ENCODE assay signal across 8 mouse cellular contexts in the genomic region with DNA sequence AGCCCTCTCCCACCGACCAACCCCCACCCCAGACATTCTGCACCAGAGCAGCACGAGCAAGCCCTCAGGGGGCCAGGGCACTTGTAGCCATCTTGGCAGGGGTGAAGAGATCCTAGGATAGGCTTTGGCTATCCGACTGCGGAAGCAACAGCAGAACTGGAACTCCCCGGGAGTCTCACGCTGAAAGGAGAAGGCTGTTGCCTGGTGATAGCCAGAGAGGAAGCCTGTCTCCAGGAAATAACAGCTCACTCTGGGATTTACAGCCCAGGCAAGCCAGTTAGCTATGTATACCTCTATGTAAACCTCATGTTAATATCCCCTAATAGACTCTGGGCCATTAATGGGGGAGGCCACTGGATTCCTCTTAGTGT. TPM values are rescaled to one million over a fixed set of nuclear protein-coding genes. Genes with fewer than 3 reads are reported as not detected.
DNase-seq lines count a peak whose midpoint lies in the region; ATAC-seq and TF ChIP-seq lines count a peak whose summit lies in the region.

No protein-coding gene starts in this region.

- H3K27me3 ChIP-seq in embryonic facial prominence, embryonic 10.5 days (replicated peaks; ENCODE audit: low read depth, poor library complexity, severe bottlenecking), result no peaks in the 10 kb centered on the region
- H3K27me3 ChIP-seq in liver, postnatal 0 days (ENCODE audit: insufficient read depth, low read length), result no peaks in the 10 kb centered on the region

- H3K36me3 ChIP-seq in embryonic facial prominence, embryonic 10.5 days (replicated peaks), result peaks cover 10% of the 10 kb centered on the region
- H3K36me3 ChIP-seq in liver, postnatal 0 days (replicated peaks; ENCODE audit: insufficient read depth, low read length), result peaks cover 25% of the 10 kb centered on the region

- H3K4me2 ChIP-seq in liver, postnatal 0 days (ENCODE audit: low read depth, low read length), result peak overlapping the region; percentile 58

- no peak for TF ChIP-seq EP300 in liver, postnatal 0 days (IDR thresholded peaks at IDR 0.05; ENCODE audit: low read depth)

- H3K27ac ChIP-seq in embryonic facial prominence, embryonic 10.5 days (replicated peaks), result peak overlapping the region; percentile 40
- H3K27ac ChIP-seq in liver, postnatal 0 days (ENCODE audit: low read depth), result peak overlapping the region; percentile 93

- H3K9me3 ChIP-seq in embryonic facial prominence, embryonic 10.5 days, result no peaks in the 10 kb centered on the region
- no peaks in the 10 kb centered on the region for H3K9me3 ChIP-seq in liver, postnatal 0 days (ENCODE audit: low read length)

- TF ChIP-seq CTCF in liver, postnatal 0 days (IDR thresholded peaks at IDR 0.05; ENCODE audit: low read depth), result no peak

- 51% methylated on average over 6 of the region's 6 CpGs for WGBS in embryonic facial prominence, embryonic 10.5 days
- WGBS in liver, postnatal 0 days (ENCODE audit: insufficient replicate concordance), result 10% methylated on average over 6 of the region's 6 CpGs

- no peak for ATAC-seq in liver, postnatal 0 days

- H3K4me3 ChIP-seq in embryonic facial prominence, embryonic 10.5 days, result no peak overlapping the region
- H3K4me3 ChIP-seq in liver, postnatal 0 days (ENCODE audit: low read depth, low read length), result peak overlapping the region; percentile 46

- H3K9ac ChIP-seq in liver, postnatal 0 days (replicated peaks), result peak overlapping the region; percentile 64

- peak; percentile 30 to 52 for DNase-seq in lung, adult 18-20 months
- DNase-seq in lung, postnatal 14 days, result no peak
- DNase-seq in embryonic facial prominence, embryonic 10.5 days (ENCODE audit: low spot score), result no peak
- peak; percentile 47 for DNase-seq in heart, postnatal 4 days
- DNase-seq in liver, postnatal 0 days, result no peak
- DNase-seq in c-Kit-positive CD71-positive TER-119-positive erythroid progenitor cells, embryonic 14.5 days (ENCODE audit: low spot score), result no peak
- DNase-seq in left cerebral cortex, adult 9 months (ENCODE audit: low spot score in 2 of 2), result no peak
- no peak for DNase-seq in layer of hippocampus, postnatal 36 days

- H3K4me1 ChIP-seq in embryonic facial prominence, embryonic 10.5 days, result peaks cover 31% of the 10 kb centered on the region
- H3K4me1 ChIP-seq in liver, postnatal 0 days (ENCODE audit: insufficient read depth), result peaks cover 17% of the 10 kb centered on the region

RNA-seq across cellular contexts. Expression of gene Lgals3bp, which starts 1.3 kb away (rescaled TPM):
- polyA plus RNA-seq in embryonic facial prominence, embryonic 10.5 days (2016; fragmentation: Nextera tagmentation; extraction: Ambion mirVana), result 0.86 and 0.88 TPM in 2 replicates
- 10 to 100 TPM; 20.2 to 24.4 TPM for total RNA-seq in heart, postnatal 4 days (2021)
- 68.3 and 74.1 TPM in 2 replicates for polyA plus RNA-seq in liver, postnatal 0 days (2015; fragmentation: Nextera tagmentation; extraction: Ambion mirVana)
- total RNA-seq in layer of hippocampus, postnatal 36 days (2021), result 10 to 100 TPM; 17.1 to 17.3 TPM

RNA-seq across cellular contexts. Expression of gene Cant1, which starts 18.3 kb away (rescaled TPM):
- polyA plus RNA-seq in embryonic facial prominence, embryonic 10.5 days (2016; fragmentation: Nextera tagmentation; extraction: Ambion mirVana), result 20.2 and 20.8 TPM in 2 replicates
- total RNA-seq in heart, postnatal 4 days (2021), result 10 to 100 TPM; 19.6 to 20.2 TPM
- 7.5 and 7.8 TPM in 2 replicates for polyA plus RNA-seq in liver, postnatal 0 days (2015; fragmentation: Nextera tagmentation; extraction: Ambion mirVana)
- total RNA-seq in layer of hippocampus, postnatal 36 days (2021), result 10 to 100 TPM; 39.9 TPM

RNA-seq across cellular contexts. Expression of gene C1qtnf1, which starts 27.5 kb away (rescaled TPM):
- 2.6 and 3.4 TPM in 2 replicates for polyA plus RNA-seq in embryonic facial prominence, embryonic 10.5 days (2016; fragmentation: Nextera tagmentation; extraction: Ambion mirVana)
- 10 to 100 TPM; 21.2 to 25.1 TPM for total RNA-seq in heart, postnatal 4 days (2021)
- 5.8 and 5.9 TPM in 2 replicates for polyA plus RNA-seq in liver, postnatal 0 days (2015; fragmentation: Nextera tagmentation; extraction: Ambion mirVana)
- total RNA-seq in layer of hippocampus, postnatal 36 days (2021), result 1 to 10 TPM; 2.2 to 2.7 TPM

RNA-seq across cellular contexts. Expression of gene Timp2, which starts 45.0 kb away (rescaled TPM):
- 40.0 and 46.9 TPM in 2 replicates for polyA plus RNA-seq in embryonic facial prominence, embryonic 10.5 days (2016; fragmentation: Nextera tagmentation; extraction: Ambion mirVana)
- 100 to 1,000 TPM; 206 to 223 TPM for total RNA-seq in heart, postnatal 4 days (2021)
- polyA plus RNA-seq in liver, postnatal 0 days (2015; fragmentation: Nextera tagmentation; extraction: Ambion mirVana), result 8.4 TPM in 2 replicates
- total RNA-seq in layer of hippocampus, postnatal 36 days (2021), result 100 to 1,000 TPM; 187 to 191 TPM

RNA-seq across cellular contexts. Expression of gene Cep295nl, which starts 58.3 kb away (rescaled TPM):
- 0.13 and 0.56 TPM in 2 replicates for polyA plus RNA-seq in embryonic facial prominence, embryonic 10.5 days (2016; fragmentation: Nextera tagmentation; extraction: Ambion mirVana)
- total RNA-seq in heart, postnatal 4 days (2021), result 1 to 10 TPM; 1.9 to 2.5 TPM
- polyA plus RNA-seq in liver, postnatal 0 days (2015; fragmentation: Nextera tagmentation; extraction: Ambion mirVana), result 0.05 TPM in 1 of 2 replicates, not detected in the other
- total RNA-seq in layer of hippocampus, postnatal 36 days (2021), result 1 to 10 TPM; 1.2 to 1.4 TPM

Comparison
In these comparisons a context has a peak if more than half of its experiments do, and no peak if none do; other contexts are left out.
1. DNase-seq: peak in lung, adult 18-20 months (2 of 2) and heart, postnatal 4 days (single experiment); none in lung, postnatal 14 days (single experiment), embryonic facial prominence, embryonic 10.5 days (single experiment), liver, postnatal 0 days (single experiment), c-Kit-positive CD71-positive TER-119-positive erythroid progenitor cells, embryonic 14.5 days (single experiment), left cerebral cortex, adult 9 months (0 of 2) and layer of hippocampus, postnatal 36 days (0 of 2).
2. RNA of gene C1qtnf1, which starts 27.5 kb away (total RNA-seq): 21.2 to 25.1 TPM in heart, postnatal 4 days; 2.2 to 2.7 TPM in layer of hippocampus, postnatal 36 days; every median in the first group is over 4 times any median in the second.